Mouse (Mus musculus): ENCODE measurements around the gene Dop1b.

Dop1b gene

GRCm38 (mm10) chr16:93712966-93713365 lies 1.3 kb downstream of the Dop1b start:
- no peak for DNase-seq (ENCODE audit: low spot score)

GRCm38 (mm10) chr16:93714426-93714825 lies 2.7 kb downstream of the Dop1b start:
- no peak for DNase-seq (ENCODE audit: low spot score)

- no peak for DNase-seq (ENCODE audit: low spot score)
Measured at GRCm38 (mm10) chr16:93715826-93716225, 4.1 kb downstream of the Dop1b start.

GRCm38 (mm10) chr16:93717299-93717703 lies 5.6 kb downstream of the Dop1b start:
- DNase-seq (ENCODE audit: low spot score), result no peak

- no peak for DNase-seq (ENCODE audit: low spot score)
Measured at GRCm38 (mm10) chr16:93721771-93722170, 10.1 kb downstream of the Dop1b start.

GRCm38 (mm10) chr16:93722476-93722875 lies 10.8 kb downstream of the Dop1b start:
- DNase-seq (ENCODE audit: low spot score), result no peak

- DNase-seq (ENCODE audit: low spot score), result no peak
Measured at GRCm38 (mm10) chr16:93725417-93726144, 13.9 kb downstream of the Dop1b start.

GRCm38 (mm10) chr16:93726186-93726585 lies 14.5 kb downstream of the Dop1b start:
- no peak for DNase-seq (ENCODE audit: low spot score)

GRCm38 (mm10) chr16:93728676-93729075 lies 17.0 kb downstream of the Dop1b start:
- DNase-seq (ENCODE audit: low spot score), result no peak

GRCm38 (mm10) chr16:93729801-93730721 lies 18.4 kb downstream of the Dop1b start:
- peak; percentile 40 for DNase-seq (ENCODE audit: low spot score)

GRCm38 (mm10) chr16:93731310-93731709 lies 19.6 kb downstream of the Dop1b start:
- no peak for DNase-seq (ENCODE audit: low spot score)

GRCm38 (mm10) chr16:93732875-93733569 lies 21.3 kb downstream of the Dop1b start:
- DNase-seq (ENCODE audit: low spot score), result no peak

- DNase-seq (ENCODE audit: low spot score), result no peak
Measured at GRCm38 (mm10) chr16:93739251-93739650, 27.5 kb downstream of the Dop1b start.

- DNase-seq (ENCODE audit: low spot score), result no peak
Measured at GRCm38 (mm10) chr16:93742903-93743302, 31.2 kb downstream of the Dop1b start.

- DNase-seq (ENCODE audit: low spot score), result no peak
Measured at GRCm38 (mm10) chr16:93744049-93744490, 32.4 kb downstream of the Dop1b start.

GRCm38 (mm10) chr16:93744804-93745340 lies 33.2 kb downstream of the Dop1b start:
- no peak for DNase-seq (ENCODE audit: low spot score)

GRCm38 (mm10) chr16:93746397-93746796 lies 34.7 kb downstream of the Dop1b start:
- no peak for DNase-seq (ENCODE audit: low spot score)

GRCm38 (mm10) chr16:93746957-93747356 lies 35.3 kb downstream of the Dop1b start:
- DNase-seq (ENCODE audit: low spot score), result no peak

- DNase-seq (ENCODE audit: low spot score), result no peak
Measured at GRCm38 (mm10) chr16:93747421-93747820, 35.7 kb downstream of the Dop1b start.

GRCm38 (mm10) chr16:93749147-93749910 lies 37.6 kb downstream of the Dop1b start:
- no peak for DNase-seq (ENCODE audit: low spot score)

- no peak for DNase-seq (ENCODE audit: low spot score)
Measured at GRCm38 (mm10) chr16:93750464-93750863, 38.8 kb downstream of the Dop1b start.

Measured in left cerebral cortex, adult 11 months (tissue).